Mouse (Mus musculus) adrenal gland, adult 8-10 months (tissue): ENCODE measurements around the gene Slc25a13. TPM values are rescaled to one million over a fixed set of nuclear protein-coding genes. Genes with fewer than 3 reads are reported as not detected.

Source experiments
- DNase-seq: peaks from one replicate; pipeline ENCODE4 v3.0.0; 2022
- total RNA-seq, 4 experiments: library from RNA; stranded (reverse); gene quantifications; 2 replicates each; pipeline ENCODE4 v1.2.4; 2022

Slc25a13 gene
- total RNA-seq, 4 experiments from 2014 or later: 9.9 to 18.3 (median 13.0) TPM

GRCm38 (mm10) chr6:6027664-6028063 lies 189.3 kb downstream of the Slc25a13 start:
- DNase-seq: no peak

- no peak for DNase-seq
Observed at GRCm38 (mm10) chr6:6023976-6024375, 193.0 kb downstream of the Slc25a13 start.

- DNase-seq: no peak
Observed at GRCm38 (mm10) chr6:6016931-6017330, 200.0 kb downstream of the Slc25a13 start.

GRCm38 (mm10) chr6:6015616-6016015 lies 201.4 kb downstream of the Slc25a13 start:
- no peak for DNase-seq

GRCm38 (mm10) chr6:6011364-6011763 lies 205.6 kb downstream of the Slc25a13 start:
- no peak for DNase-seq

GRCm38 (mm10) chr6:6005762-6006431 lies 211.1 kb downstream of the Slc25a13 start:
- peak; percentile 25 for DNase-seq

- DNase-seq: no peak
Observed at GRCm38 (mm10) chr6:6004756-6005485, 212.1 kb downstream of the Slc25a13 start.

GRCm38 (mm10) chr6:6002061-6002460 lies 214.9 kb downstream of the Slc25a13 start:
- DNase-seq: no peak

GRCm38 (mm10) chr6:5997535-5997934 lies 219.4 kb downstream of the Slc25a13 start:
- no peak for DNase-seq

- no peak for DNase-seq
Observed at GRCm38 (mm10) chr6:5993056-5993455, 223.9 kb downstream of the Slc25a13 start.

- peak; percentile 19 for DNase-seq
Observed at GRCm38 (mm10) chr6:5991817-5992755, 224.9 kb downstream of the Slc25a13 start.

- no peak for DNase-seq
Observed at GRCm38 (mm10) chr6:5991243-5991642, 225.7 kb downstream of the Slc25a13 start.
